Mouse (Mus musculus): Measurements from ENCODE around the gene Usp3. TPM values are rescaled to one million over a fixed set of nuclear protein-coding genes. Genes with fewer than 3 reads are reported as not detected.
A peak's percentile ranks its signal among the peaks of the same experiment; 100 is the strongest.

Gene Usp3
- polyA plus RNA-seq, 1 experiment from 2014 or later: 19.8 TPM

GRCm38 (mm10) chr9:66605876-66606750 is 13.2 kb upstream of the Usp3 start:
- peak overlapping the region; percentile 58 for H3K4me2 ChIP-seq (ENCODE audit: low read depth, low read length)
- peak; percentile 83 for ATAC-seq
- 64% methylated on average over 13 of the region's 13 CpGs for WGBS (ENCODE audit: insufficient replicate concordance)
- no peaks in the 10 kb centered on the region for H3K36me3 ChIP-seq (replicated peaks; ENCODE audit: insufficient read depth, low read length)
- no peaks in the 10 kb centered on the region for H3K9me3 ChIP-seq (ENCODE audit: low read length)
- H3K4me1 ChIP-seq (ENCODE audit: insufficient read depth): peaks cover 29% of the 10 kb centered on the region
- TF ChIP-seq CTCF (IDR thresholded peaks at IDR 0.05; ENCODE audit: low read depth) (no peak), EP300 (IDR thresholded peaks at IDR 0.05; ENCODE audit: low read depth) (peak; percentile 63; the same call in 1 of the 2 replicates)
- H3K27me3 ChIP-seq (ENCODE audit: insufficient read depth, low read length): no peaks in the 10 kb centered on the region
- DNase-seq: peak; percentile 78
- H3K4me3 ChIP-seq (ENCODE audit: low read depth, low read length): no peak overlapping the region
- peak overlapping the region; percentile 79 for H3K27ac ChIP-seq (ENCODE audit: low read depth)
- no peak overlapping the region for H3K9ac ChIP-seq (replicated peaks)

DNA sequence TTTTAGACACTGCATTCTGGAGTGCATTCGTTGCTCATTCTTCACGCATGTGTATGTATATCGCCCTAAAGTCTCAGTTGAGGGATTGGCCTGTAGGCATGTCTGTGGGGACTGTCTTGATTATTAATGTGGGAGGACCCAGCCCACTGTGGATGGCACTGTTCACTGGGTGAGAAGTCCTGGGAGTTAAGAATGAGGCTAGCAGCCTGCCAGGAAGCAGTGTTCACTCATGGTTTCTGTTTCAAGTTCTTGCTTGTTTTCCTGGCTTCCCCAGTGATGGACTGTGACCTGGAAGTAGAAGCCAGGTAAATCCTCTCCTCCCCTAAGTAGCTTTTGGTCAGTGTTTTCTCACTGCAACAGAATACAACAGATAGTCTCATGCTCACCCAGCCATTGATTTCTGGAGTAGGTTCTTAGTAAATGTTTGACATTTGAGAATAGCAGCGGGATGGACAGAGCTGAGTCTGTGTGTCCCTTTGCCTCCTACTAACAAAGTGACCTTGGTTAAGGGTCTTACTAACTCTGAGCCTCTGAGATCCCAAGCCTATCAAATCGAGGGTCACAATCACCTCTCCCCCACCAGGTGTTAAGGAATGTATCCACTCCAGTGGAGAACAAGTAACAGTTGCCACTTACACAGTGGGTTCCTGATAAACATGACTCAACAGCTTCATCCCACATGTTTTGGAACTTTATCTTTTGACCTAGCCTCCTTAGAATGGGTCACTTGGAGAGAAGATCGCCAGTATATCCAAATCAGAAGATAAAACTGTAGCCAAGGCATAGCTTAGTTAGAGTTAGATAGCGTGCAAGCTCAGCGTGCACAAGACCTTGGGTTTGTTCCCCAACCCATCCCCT is 11.6 kb upstream of the Usp3 start:
- Histone ChIP-seq H3K27me3 (ENCODE audit: insufficient read depth, low read length) (no peaks in the 10 kb centered on the region), H3K36me3 (replicated peaks; ENCODE audit: insufficient read depth, low read length) (no peaks in the 10 kb centered on the region), H3K9ac (replicated peaks) (no peak overlapping the region), H3K4me1 (ENCODE audit: insufficient read depth) (peaks cover 43% of the 10 kb centered on the region), H3K27ac (ENCODE audit: low read depth) (peak overlapping the region; percentile 79), H3K9me3 (ENCODE audit: low read length) (no peaks in the 10 kb centered on the region), H3K4me3 (ENCODE audit: low read depth, low read length) (no peak overlapping the region), H3K4me2 (ENCODE audit: low read depth, low read length) (no peak overlapping the region)
- TF ChIP-seq CTCF (IDR thresholded peaks at IDR 0.05; ENCODE audit: low read depth) (no peak), EP300 (IDR thresholded peaks at IDR 0.05; ENCODE audit: low read depth) (no peak)
- peak; percentile 21 for DNase-seq
- ATAC-seq: peak; percentile 53
- 60% methylated on average over 8 of the region's 8 CpGs for WGBS (ENCODE audit: insufficient replicate concordance)

DNA sequence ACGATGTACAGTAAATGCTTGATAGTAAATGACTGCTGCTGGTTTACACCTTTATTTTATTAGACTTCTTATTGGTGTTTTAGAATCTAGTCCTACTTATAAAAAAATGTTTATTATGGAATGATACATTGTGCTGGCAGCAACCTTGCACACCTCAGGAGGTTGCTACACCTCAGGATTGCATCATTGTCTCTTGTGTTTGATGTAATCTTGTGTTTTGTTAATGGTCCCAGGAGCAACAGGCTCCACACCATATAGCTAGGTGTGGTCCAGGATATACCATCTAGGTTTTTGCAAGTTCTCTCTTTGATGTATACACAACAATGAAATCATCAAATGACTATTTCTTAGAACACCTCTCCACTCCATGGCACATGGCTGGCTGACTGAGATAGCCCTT is 11.0 kb upstream of the Usp3 start:
- Histone ChIP-seq H3K27ac (ENCODE audit: low read depth) (peak overlapping the region; percentile 79), H3K27me3 (ENCODE audit: insufficient read depth, low read length) (no peaks in the 10 kb centered on the region), H3K9ac (replicated peaks) (no peak overlapping the region), H3K4me3 (ENCODE audit: low read depth, low read length) (no peak overlapping the region), H3K36me3 (replicated peaks; ENCODE audit: insufficient read depth, low read length) (no peaks in the 10 kb centered on the region), H3K4me2 (ENCODE audit: low read depth, low read length) (no peak overlapping the region), H3K9me3 (ENCODE audit: low read length) (no peaks in the 10 kb centered on the region), H3K4me1 (ENCODE audit: insufficient read depth) (peaks cover 47% of the 10 kb centered on the region)
- WGBS (ENCODE audit: insufficient replicate concordance): 74% methylated on average over 1 of the region's 1 CpGs
- ATAC-seq: peak; percentile 49
- peak; percentile 20 for DNase-seq
- TF ChIP-seq EP300 (IDR thresholded peaks at IDR 0.05; ENCODE audit: low read depth) (no peak), CTCF (IDR thresholded peaks at IDR 0.05; ENCODE audit: low read depth) (no peak)

DNA sequence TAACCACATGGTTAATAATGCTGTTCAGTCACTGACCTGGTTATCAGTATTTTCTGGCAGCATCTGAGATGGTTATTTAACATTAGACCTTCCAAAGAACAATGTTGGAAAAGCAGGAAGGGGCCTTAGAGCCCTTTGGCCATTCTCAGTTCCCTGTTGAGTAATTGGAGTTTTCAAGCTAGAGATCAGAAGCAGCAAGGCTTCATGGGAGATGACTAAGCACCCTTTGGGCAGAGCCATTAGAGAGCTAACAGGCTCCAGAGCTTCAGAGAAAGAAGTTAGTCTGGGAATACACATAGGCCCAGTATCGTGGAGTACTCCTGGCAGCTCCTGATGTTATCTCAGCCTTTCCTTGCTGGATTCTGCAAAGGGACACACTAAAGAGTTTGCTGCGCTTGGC is 8.1 kb upstream of the Usp3 start:
- H3K9ac ChIP-seq (replicated peaks): no peak overlapping the region
- H3K4me1 ChIP-seq (ENCODE audit: insufficient read depth): peaks cover 67% of the 10 kb centered on the region
- H3K4me3 ChIP-seq (ENCODE audit: low read depth, low read length): no peak overlapping the region
- no peak for ATAC-seq
- no peaks in the 10 kb centered on the region for H3K9me3 ChIP-seq (ENCODE audit: low read length)
- DNase-seq: no peak
- no peaks in the 10 kb centered on the region for H3K27me3 ChIP-seq (ENCODE audit: insufficient read depth, low read length)
- H3K27ac ChIP-seq (ENCODE audit: low read depth): peak overlapping the region; percentile 87
- no peak overlapping the region for H3K4me2 ChIP-seq (ENCODE audit: low read depth, low read length)
- 67% methylated on average over 2 of the region's 2 CpGs for WGBS (ENCODE audit: insufficient replicate concordance)
- TF ChIP-seq EP300 (IDR thresholded peaks at IDR 0.05; ENCODE audit: low read depth): no peak
- TF ChIP-seq CTCF (IDR thresholded peaks at IDR 0.05; ENCODE audit: low read depth): no peak
- no peaks in the 10 kb centered on the region for H3K36me3 ChIP-seq (replicated peaks; ENCODE audit: insufficient read depth, low read length)

- peak overlapping the region; percentile 87 for H3K27ac ChIP-seq (ENCODE audit: low read depth)
These were observed 7.6 kb upstream of the Usp3 start for GRCm38 (mm10) chr9:66600551-66600950.

DNA sequence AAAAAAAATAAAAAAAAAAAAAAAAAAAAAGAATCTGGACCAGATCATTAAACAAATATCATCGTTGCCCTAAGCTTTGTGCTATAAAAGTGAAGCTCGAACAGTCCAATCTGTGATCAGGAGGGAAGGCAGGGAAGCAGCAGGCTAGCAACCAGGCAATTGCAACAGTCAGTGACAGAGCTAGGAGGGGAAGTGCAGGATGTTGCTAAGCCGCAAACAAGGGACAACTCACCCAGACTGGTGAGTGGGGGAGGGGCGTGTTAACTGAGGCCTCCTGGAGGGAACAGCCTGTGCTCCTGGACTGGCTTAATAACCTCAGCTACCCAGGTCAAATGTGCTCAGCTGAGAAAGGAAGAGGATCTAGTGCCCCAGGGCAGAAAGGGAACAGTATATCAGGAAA is 6.6 kb upstream of the Usp3 start:
- Histone ChIP-seq H3K4me1 (ENCODE audit: insufficient read depth) (peaks cover 64% of the 10 kb centered on the region), H3K27ac (ENCODE audit: low read depth) (peak overlapping the region; percentile 87), H3K36me3 (replicated peaks; ENCODE audit: insufficient read depth, low read length) (no peaks in the 10 kb centered on the region), H3K9ac (replicated peaks) (0 out of 2 replicates have a peak overlapping the region, but pooled peaks have one; percentile 27), H3K27me3 (ENCODE audit: insufficient read depth, low read length) (no peaks in the 10 kb centered on the region), H3K9me3 (ENCODE audit: low read length) (no peaks in the 10 kb centered on the region), H3K4me2 (ENCODE audit: low read depth, low read length) (no peak overlapping the region), H3K4me3 (ENCODE audit: low read depth, low read length) (no peak overlapping the region)
- ATAC-seq (peak; percentile 78), DNase-seq (peak; percentile 87)
- peak; percentile 67; the same call in 1 of the 2 replicates for TF ChIP-seq EP300 (IDR thresholded peaks at IDR 0.05; ENCODE audit: low read depth)
- TF ChIP-seq CTCF (IDR thresholded peaks at IDR 0.05; ENCODE audit: low read depth): no peak
- under 1% methylated on average over 4 of the region's 4 CpGs for WGBS (ENCODE audit: insufficient replicate concordance)

More at GRCm38 (mm10) chr9:66600551-66600950, 7.6 kb upstream of the Usp3 start:
- H3K4me3 ChIP-seq (ENCODE audit: low read depth, low read length): no peak overlapping the region
- H3K36me3 ChIP-seq (replicated peaks; ENCODE audit: insufficient read depth, low read length): no peaks in the 10 kb centered on the region
- DNase-seq (no peak), ATAC-seq (no peak)
- no peak overlapping the region for H3K9ac ChIP-seq (replicated peaks)
- WGBS (ENCODE audit: insufficient replicate concordance): 55% methylated on average over 2 of the region's 2 CpGs
- H3K9me3 ChIP-seq (ENCODE audit: low read length): no peaks in the 10 kb centered on the region
- no peak overlapping the region for H3K4me2 ChIP-seq (ENCODE audit: low read depth, low read length)
- TF ChIP-seq CTCF (IDR thresholded peaks at IDR 0.05; ENCODE audit: low read depth) (no peak), EP300 (IDR thresholded peaks at IDR 0.05; ENCODE audit: low read depth) (no peak)
- H3K4me1 ChIP-seq (ENCODE audit: insufficient read depth): peaks cover 67% of the 10 kb centered on the region
- no peaks in the 10 kb centered on the region for H3K27me3 ChIP-seq (ENCODE audit: insufficient read depth, low read length)

All from liver, postnatal 0 days (tissue).